Mouse (Mus musculus) inflammation-experienced regulatory T-cells, adult 6 months (primary cell): ENCODE measurements around the gene Chfr. TPM values are rescaled to one million over a fixed set of nuclear protein-coding genes. Genes with fewer than 3 reads are reported as not detected.
"Not testable (repeated sequence)": the region's sequence is repeated elsewhere in the genome, so short reads cannot be mapped to it uniquely, and the experiment has no call there.

ENCODE experiments used
- ATAC-seq: one replicate; pipeline ENCODE4 v1.8.0; 2017
- polyA plus RNA-seq, 3 experiments: library from polyadenylated mRNA; unstranded; fragments of 100-300 nt; shearing (Covaris generic); gene quantifications; one replicate each; pipeline ENCODE4 v1.2.1; 2017

Chfr gene
- polyA plus RNA-seq, 3 experiments from 2014 or later = 33.8 to 56.1 (median 45.1) TPM

- ATAC-seq = no peak
These were observed 27.4 kb upstream of the Chfr start for GRCm38 (mm10) chr5:110108305-110108628.

GRCm38 (mm10) chr5:110109991-110110441, 25.6 kb upstream of the Chfr start, which contains the start of gene Zfp605:
Gene Zfp605, plus strand, starts transcription at chr5:110110092.
- ATAC-seq = peak; percentile 40

GRCm38 (mm10) chr5:110122380-110122779, 13.3 kb upstream of the Chfr start:
- not testable (repeated sequence) for ATAC-seq

GRCm38 (mm10) chr5:110136087-110136464, 434 bp downstream of the Chfr start:
- no peak for ATAC-seq

GRCm38 (mm10) chr5:110137816-110138215, 2.2 kb downstream of the Chfr start:
- no peak for ATAC-seq

GRCm38 (mm10) chr5:110139325-110139724, 3.7 kb downstream of the Chfr start:
- no peak for ATAC-seq

- ATAC-seq = no peak
These were observed 4.8 kb downstream of the Chfr start for GRCm38 (mm10) chr5:110140424-110140823.

GRCm38 (mm10) chr5:110142309-110142708, 6.7 kb downstream of the Chfr start:
- no peak for ATAC-seq

- no peak for ATAC-seq
These were observed 7.4 kb downstream of the Chfr start for GRCm38 (mm10) chr5:110143007-110143406.

GRCm38 (mm10) chr5:110169374-110169773, 33.7 kb downstream of the Chfr start:
- no peak for ATAC-seq

GRCm38 (mm10) chr5:110176362-110177020, 40.8 kb downstream of the Chfr start, which contains the start of gene Golga3:
Gene Golga3, plus strand, starts transcription at chr5:110176701.
- peak; percentile 97 for ATAC-seq

- ATAC-seq = peak; percentile 24
These were observed 41.4 kb downstream of the Chfr start for GRCm38 (mm10) chr5:110177021-110177420.

GRCm38 (mm10) chr5:110178628-110179027, 43.0 kb downstream of the Chfr start:
- ATAC-seq = no peak

GRCm38 (mm10) chr5:110181716-110182115, 46.1 kb downstream of the Chfr start:
- ATAC-seq = no peak

GRCm38 (mm10) chr5:110203164-110203895, 67.7 kb downstream of the Chfr start:
- ATAC-seq = no peak

- ATAC-seq = peak; percentile 56
These were observed 69.1 kb downstream of the Chfr start for GRCm38 (mm10) chr5:110204777-110205176.

GRCm38 (mm10) chr5:110211312-110211711, 75.7 kb downstream of the Chfr start:
- no peak for ATAC-seq

GRCm38 (mm10) chr5:110216780-110217179, 81.1 kb downstream of the Chfr start:
- no peak for ATAC-seq

- no peak for ATAC-seq
These were observed 84.7 kb downstream of the Chfr start for GRCm38 (mm10) chr5:110220331-110220730.

Other genes with a start within 250 kb of the Chfr start
- gene Gm15446, start 212.4 kb upstream of the Chfr start, polyA plus RNA-seq = 10 to 100 TPM; 13.7 to 28.0 (median 26.3) TPM
- gene Zfp932, start 139.3 kb upstream of the Chfr start, polyA plus RNA-seq = 10 to 100 TPM; 25.9 to 42.4 (median 29.8) TPM
- gene Gm17655, start 63.3 kb upstream of the Chfr start, polyA plus RNA-seq = 1 to 10 TPM; 5.6 to 9.1 (median 8.4) TPM
- gene Gm35315, start 41.4 kb upstream of the Chfr start, polyA plus RNA-seq = 1 to 10 TPM; 1.2 to 2.9 (median 1.7) TPM
- gene Plcxd1, start 35.9 kb upstream of the Chfr start, polyA plus RNA-seq = 1 to 10 TPM in 1 of 3 experiments, under 1 TPM in 2; 0.54 to 1.7 (median 0.75) TPM
- 10 to 100 TPM; 12.3 to 15.1 (median 13.5) TPM for gene Gtpbp6, start 27.6 kb upstream of the Chfr start, polyA plus RNA-seq
- 1 to 10 TPM; 2.7 to 4.5 (median 4.4) TPM for gene Zfp605, start 25.8 kb upstream of the Chfr start, polyA plus RNA-seq
- 10 to 100 TPM; 18.9 to 22.7 (median 21.9) TPM for gene Golga3, start 40.9 kb downstream of the Chfr start, polyA plus RNA-seq
- 10 to 100 TPM; 15.5 to 19.4 (median 16.0) TPM for gene Ankle2, start 95.2 kb downstream of the Chfr start, polyA plus RNA-seq
- 10 to 100 TPM; 20.3 to 32.8 (median 29.9) TPM for gene Pgam5, start 134.1 kb downstream of the Chfr start, polyA plus RNA-seq
- 1 to 10 TPM; 2.7 to 4.2 (median 3.1) TPM for gene Pxmp2, start 150.3 kb downstream of the Chfr start, polyA plus RNA-seq
- gene Pole, start 150.5 kb downstream of the Chfr start, polyA plus RNA-seq = 10 to 100 TPM in 1 of 3 experiments, 1 to 10 TPM in 2; 4.2 to 16.9 (median 6.5) TPM
- not detected for gene P2rx2, start 207.4 kb downstream of the Chfr start, polyA plus RNA-seq
- gene Lrcol1, start 208.9 kb downstream of the Chfr start, polyA plus RNA-seq = under 1 TPM in 1 of 3 experiments, not detected in 2; 0.49 TPM